In genomic region chr12:27182397-27183375, GRCm38 (mm10) we compare ENCODE assay signal across 9 mouse cellular contexts.
DNase-seq lines count a peak whose midpoint lies in the region; ATAC-seq lines count a peak whose summit lies in the region.
"Had no signal": no experiment of that assay in that cellular context is flagged by ENCODE, and none has a peak within 500 bp of the region (broad histone marks: within the 10 kb centered on the region; RNA-seq: fewer than 3 reads in every experiment).

No protein-coding gene starts in this region.

- no peaks in the 10 kb centered on the region for H3K9me3 ChIP-seq in kidney, embryonic 16.5 days (ENCODE audit: low read length)
- H3K9me3 ChIP-seq in heart, embryonic 11.5 days (replicated peaks; ENCODE audit: control insufficient read depth, low read length), result no peaks in the 10 kb centered on the region
- no peaks in the 10 kb centered on the region for H3K9me3 ChIP-seq in limb, embryonic 12.5 days

- H3K4me3 ChIP-seq in kidney, embryonic 16.5 days (ENCODE audit: low read length), result no peak overlapping the region
- no peak overlapping the region for H3K4me3 ChIP-seq in heart, embryonic 11.5 days (ENCODE audit: low read depth, low read length)
- H3K4me3 ChIP-seq in limb, embryonic 12.5 days (replicated peaks), result no peak overlapping the region

- H3K4me2 ChIP-seq in kidney, embryonic 16.5 days (replicated peaks; ENCODE audit: low read depth, low read length), result no peak overlapping the region
- H3K4me2 ChIP-seq in heart, embryonic 11.5 days, result peak overlapping the region; percentile 37
- H3K4me2 ChIP-seq in limb, embryonic 12.5 days, result no peak overlapping the region

- no peak overlapping the region for H3K27ac ChIP-seq in kidney, embryonic 16.5 days (ENCODE audit: low read length)
- H3K27ac ChIP-seq in heart, embryonic 11.5 days (ENCODE audit: low read depth, low read length), result peak overlapping the region; percentile 90
- peak overlapping the region; percentile 86 for H3K27ac ChIP-seq in limb, embryonic 12.5 days
- H3K27ac ChIP-seq: liver, embryonic 14.5 days had no signal

- DNase-seq in kidney, postnatal 14 days, result no peak
- peak; percentile 37 for DNase-seq in retina, embryonic 14.5 days (ENCODE audit: low spot score)
- DNase-seq in urinary bladder, postnatal 25 days (ENCODE audit: low spot score), result no peak
- no peak for DNase-seq in frontal cortex, adult 2 months (ENCODE audit: extremely low spot score in 1 of 2, low spot score in 1 of 2)

- no peaks in the 10 kb centered on the region for H3K27me3 ChIP-seq in kidney, embryonic 16.5 days (ENCODE audit: insufficient read depth, low read length)
- no peaks in the 10 kb centered on the region for H3K27me3 ChIP-seq in heart, embryonic 11.5 days (ENCODE audit: control insufficient read depth, insufficient read depth, low read length)
- no peaks in the 10 kb centered on the region for H3K27me3 ChIP-seq in limb, embryonic 12.5 days

- H3K9ac ChIP-seq in kidney, embryonic 16.5 days (replicated peaks; ENCODE audit: low read length), result no peak overlapping the region
- H3K9ac ChIP-seq in heart, embryonic 11.5 days (ENCODE audit: low read depth, low read length), result no peak overlapping the region
- no peak overlapping the region for H3K9ac ChIP-seq in limb, embryonic 12.5 days (replicated peaks)
- H3K9ac ChIP-seq: liver, embryonic 14.5 days had no signal

- peaks cover 8% of the 10 kb centered on the region for H3K4me1 ChIP-seq in kidney, embryonic 16.5 days (ENCODE audit: insufficient read depth, low read length)
- peaks cover 23% of the 10 kb centered on the region for H3K4me1 ChIP-seq in heart, embryonic 11.5 days (ENCODE audit: control insufficient read depth, insufficient read depth, low read length)
- H3K4me1 ChIP-seq in limb, embryonic 12.5 days (replicated peaks), result peaks cover 44% of the 10 kb centered on the region

- no peaks in the 10 kb centered on the region for H3K36me3 ChIP-seq in kidney, embryonic 16.5 days (ENCODE audit: insufficient read depth, low read length)
- H3K36me3 ChIP-seq in heart, embryonic 11.5 days (ENCODE audit: control insufficient read depth, insufficient read depth, low read length), result no peaks in the 10 kb centered on the region
- no peaks in the 10 kb centered on the region for H3K36me3 ChIP-seq in limb, embryonic 12.5 days

- 30% methylated on average over 5 of the region's 5 CpGs for WGBS in kidney, embryonic 16.5 days
- 31% methylated on average over 5 of the region's 5 CpGs for WGBS in heart, embryonic 11.5 days (ENCODE audit: insufficient replicate concordance)
- WGBS in limb, embryonic 12.5 days, result 20% methylated on average over 5 of the region's 5 CpGs

- ATAC-seq in kidney, embryonic 16.5 days (ENCODE audit: low FRiP score, low TSS enrichment), result peak; percentile 46; the same call in 1 of the 2 replicates
- ATAC-seq in heart, embryonic 11.5 days (replicated peaks; ENCODE audit: insufficient number of reproducible peaks, low FRiP score, low TSS enrichment), result peak; percentile 68
- peak; percentile 74 for ATAC-seq in limb, embryonic 12.5 days (ENCODE audit: insufficient number of reproducible peaks, insufficient read depth, low FRiP score, low TSS enrichment, low read depth)
- no peak for ATAC-seq in monocyte, adult 5-6 weeks (replicated peaks; ENCODE audit: insufficient number of reproducible peaks, low FRiP score, low TSS enrichment, poor library complexity, severe bottlenecking)
